Comparison of ENCODE assay signal across 12 mouse cellular contexts in the genomic region with DNA sequence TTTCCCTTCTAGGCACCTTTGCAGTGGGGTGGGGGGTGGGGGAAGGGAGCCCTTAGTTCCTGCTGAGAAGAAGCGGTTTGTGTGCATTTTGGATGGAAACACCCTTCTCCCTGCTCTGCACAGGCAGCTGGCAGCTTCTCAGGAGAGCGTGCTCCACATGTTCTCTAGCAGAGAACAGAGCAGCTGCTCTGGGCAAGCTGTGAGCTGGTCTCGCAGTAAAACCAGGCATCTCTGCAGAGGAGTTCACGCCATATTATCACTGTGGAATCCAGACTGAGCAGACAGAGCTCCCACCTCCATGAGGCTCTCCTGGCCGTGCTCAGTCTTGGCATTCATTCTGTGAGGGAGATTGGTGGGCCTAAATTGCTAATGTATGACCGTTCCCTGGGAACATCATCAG. TPM values are rescaled to one million over a fixed set of nuclear protein-coding genes. Genes with fewer than 3 reads are reported as not detected.
A peak's percentile ranks its signal among the peaks of the same experiment; 100 is the strongest.
DNase-seq lines count a peak whose midpoint lies in the region; ATAC-seq and TF ChIP-seq lines count a peak whose summit lies in the region.
"Had no signal": no experiment of that assay in that cellular context is flagged by ENCODE, and none has a peak within 500 bp of the region (broad histone marks: within the 10 kb centered on the region; RNA-seq: fewer than 3 reads in every experiment).

No protein-coding gene starts in this region.

- H3K27ac ChIP-seq in hindbrain, embryonic 13.5 days: peak overlapping the region; percentile 62
- H3K27ac ChIP-seq in hindbrain, embryonic 11.5 days (ENCODE audit: low read depth, low read length): no peak overlapping the region
- peak overlapping the region; percentile 60 for H3K27ac ChIP-seq in stomach, embryonic 15.5 days
- no peak overlapping the region for H3K27ac ChIP-seq in stomach, postnatal 0 days (replicated peaks)
- 0 out of 2 replicates have a peak overlapping the region, but pooled peaks have one; percentile 20 for H3K27ac ChIP-seq in limb, embryonic 14.5 days (replicated peaks; ENCODE audit: low read depth, low read length)

- intact Hi-C loops in heart, postnatal 36 days (cut with DNase I): no loop called here

- DNase-seq in hindbrain, embryonic 11.5 days (ENCODE audit: low spot score): no peak
- DNase-seq in stomach, postnatal 0 days (ENCODE audit: low spot score): no peak
- DNase-seq in limb, embryonic 14.5 days (ENCODE audit: low spot score): no peak
- no peak for DNase-seq in urinary bladder, adult 18-20 months (ENCODE audit: low spot score in 2 of 2)
- DNase-seq in heart, postnatal 36 days: no peak
- DNase-seq: kidney, postnatal 4 days; liver, postnatal 0 days; midbrain, embryonic 14.5 days had no signal

- no peak overlapping the region for H3K4me3 ChIP-seq in hindbrain, embryonic 13.5 days
- H3K4me3 ChIP-seq in hindbrain, embryonic 11.5 days (ENCODE audit: low read depth, low read length): no peak overlapping the region
- H3K4me3 ChIP-seq in stomach, embryonic 15.5 days (replicated peaks): no peak overlapping the region
- no peak overlapping the region for H3K4me3 ChIP-seq in stomach, postnatal 0 days (ENCODE audit: low read depth, low read length)
- H3K4me3 ChIP-seq in limb, embryonic 14.5 days (replicated peaks; ENCODE audit: low read length): no peak overlapping the region
- H3K4me3 ChIP-seq: erythroblast, embryonic 14.5 days had no signal

- H3K36me3 ChIP-seq in hindbrain, embryonic 13.5 days: peaks cover 12% of the 10 kb centered on the region
- no peaks in the 10 kb centered on the region for H3K36me3 ChIP-seq in hindbrain, embryonic 11.5 days (ENCODE audit: control insufficient read depth, insufficient read depth, low read length)
- H3K36me3 ChIP-seq in stomach, embryonic 15.5 days: peaks cover 9% of the 10 kb centered on the region
- peaks cover 6% of the 10 kb centered on the region for H3K36me3 ChIP-seq in stomach, postnatal 0 days (ENCODE audit: control insufficient read depth, insufficient read depth, low read length)
- peaks cover 46% of the 10 kb centered on the region for H3K36me3 ChIP-seq in limb, embryonic 14.5 days (ENCODE audit: control insufficient read depth, insufficient read depth, low read length)

- no peak overlapping the region for H3K9ac ChIP-seq in hindbrain, embryonic 13.5 days
- H3K9ac ChIP-seq in hindbrain, embryonic 11.5 days (ENCODE audit: low read depth, low read length): no peak overlapping the region
- H3K9ac ChIP-seq in stomach, embryonic 15.5 days: no peak overlapping the region
- no peak overlapping the region for H3K9ac ChIP-seq in stomach, postnatal 0 days (ENCODE audit: low read length)
- no peak overlapping the region for H3K9ac ChIP-seq in limb, embryonic 14.5 days (ENCODE audit: low read depth, low read length, severe bottlenecking)
- H3K9ac ChIP-seq: liver, postnatal 0 days had no signal

- TF ChIP-seq EP300 in stomach, postnatal 0 days (optimal IDR thresholded peaks at IDR 0.05): no peak

- H3K27me3 ChIP-seq in hindbrain, embryonic 13.5 days: no peaks in the 10 kb centered on the region
- H3K27me3 ChIP-seq in hindbrain, embryonic 11.5 days (ENCODE audit: control insufficient read depth, insufficient read depth, low read length): no peaks in the 10 kb centered on the region
- no peaks in the 10 kb centered on the region for H3K27me3 ChIP-seq in stomach, embryonic 15.5 days (replicated peaks)
- H3K27me3 ChIP-seq in stomach, postnatal 0 days (ENCODE audit: control insufficient read depth, insufficient read depth, low read length): no peaks in the 10 kb centered on the region
- H3K27me3 ChIP-seq in limb, embryonic 14.5 days (ENCODE audit: control insufficient read depth, insufficient read depth, low read length): no peaks in the 10 kb centered on the region
- H3K27me3 ChIP-seq: CH12.LX had no signal

- H3K4me2 ChIP-seq in hindbrain, embryonic 13.5 days: no peak overlapping the region
- H3K4me2 ChIP-seq in hindbrain, embryonic 11.5 days (replicated peaks; ENCODE audit: low read depth, low read length): no peak overlapping the region
- H3K4me2 ChIP-seq in stomach, embryonic 15.5 days: no peak overlapping the region
- no peak overlapping the region for H3K4me2 ChIP-seq in stomach, postnatal 0 days (replicated peaks; ENCODE audit: low read depth)
- H3K4me2 ChIP-seq in limb, embryonic 14.5 days (replicated peaks; ENCODE audit: low read depth, low read length, severe bottlenecking): no peak overlapping the region

- no peaks in the 10 kb centered on the region for H3K9me3 ChIP-seq in hindbrain, embryonic 13.5 days
- no peaks in the 10 kb centered on the region for H3K9me3 ChIP-seq in hindbrain, embryonic 11.5 days (ENCODE audit: control insufficient read depth, low read length)
- H3K9me3 ChIP-seq in stomach, embryonic 15.5 days: no peaks in the 10 kb centered on the region
- no peaks in the 10 kb centered on the region for H3K9me3 ChIP-seq in stomach, postnatal 0 days (ENCODE audit: control insufficient read depth, low read length)
- no peaks in the 10 kb centered on the region for H3K9me3 ChIP-seq in limb, embryonic 14.5 days (ENCODE audit: control insufficient read depth, low read length)

- H3K4me1 ChIP-seq in hindbrain, embryonic 13.5 days (replicated peaks): peaks cover 19% of the 10 kb centered on the region
- no peaks in the 10 kb centered on the region for H3K4me1 ChIP-seq in hindbrain, embryonic 11.5 days (replicated peaks; ENCODE audit: control insufficient read depth, insufficient read depth, low read length)
- H3K4me1 ChIP-seq in stomach, embryonic 15.5 days: peaks cover 8% of the 10 kb centered on the region; the same call in 1 of the 2 replicates
- no peaks in the 10 kb centered on the region for H3K4me1 ChIP-seq in stomach, postnatal 0 days (replicated peaks; ENCODE audit: control insufficient read depth, insufficient read depth)
- peaks cover 7% of the 10 kb centered on the region; the same call in 1 of the 2 replicates for H3K4me1 ChIP-seq in limb, embryonic 14.5 days (ENCODE audit: control insufficient read depth, insufficient read depth, low read length)

- no peak for TF ChIP-seq POLR2A in limb, embryonic 14.5 days (IDR thresholded peaks at IDR 0.05; ENCODE audit: borderline replicate concordance, extremely low read depth, insufficient read depth, insufficient read length)

- TF ChIP-seq CTCF in stomach, postnatal 0 days (IDR thresholded peaks at IDR 0.05; ENCODE audit: low read depth): no peak

- WGBS in hindbrain, embryonic 13.5 days: 59% methylated on average over 6 of the region's 6 CpGs
- WGBS in hindbrain, embryonic 11.5 days: 82% methylated on average over 6 of the region's 6 CpGs
- 75% methylated on average over 6 of the region's 6 CpGs for WGBS in stomach, embryonic 15.5 days
- WGBS in stomach, postnatal 0 days: 62% methylated on average over 6 of the region's 6 CpGs
- WGBS in limb, embryonic 14.5 days: 56% methylated on average over 6 of the region's 6 CpGs

- ATAC-seq in hindbrain, embryonic 13.5 days (ENCODE audit: low FRiP score): no peak
- ATAC-seq in hindbrain, embryonic 11.5 days (ENCODE audit: low FRiP score): no peak
- ATAC-seq in stomach, embryonic 15.5 days (ENCODE audit: insufficient read depth, low FRiP score, low read depth): peak; percentile 61
- ATAC-seq in stomach, postnatal 0 days (ENCODE audit: low FRiP score, low TSS enrichment): no peak
- peak; percentile 54; the same call in 1 of the 2 replicates for ATAC-seq in limb, embryonic 14.5 days (ENCODE audit: low FRiP score, low read depth)

RNA-seq across cellular contexts. Expression of gene Arhgef3, which starts 12.0 kb away (rescaled TPM):
- 6.1 and 6.2 TPM in 2 replicates for polyA plus RNA-seq in hindbrain, embryonic 13.5 days (2015; fragmentation: Nextera tagmentation; extraction: Ambion mirVana)
- 3.5 and 4.4 TPM in 2 replicates for polyA plus RNA-seq in hindbrain, embryonic 11.5 days (2014; fragmentation: Nextera tagmentation; extraction: Ambion mirVana)
- polyA plus RNA-seq in stomach, embryonic 15.5 days (2015; fragmentation: Nextera tagmentation; extraction: Ambion mirVana): 15.2 and 16.1 TPM in 2 replicates
- polyA plus RNA-seq in stomach, postnatal 0 days (2015; fragmentation: Nextera tagmentation; extraction: Ambion mirVana): 13.1 and 14.1 TPM in 2 replicates
- polyA plus RNA-seq in limb, embryonic 14.5 days (2012; rRNA removed): 14.3 and 14.8 TPM in 2 replicates
- polyA plus RNA-seq in limb, embryonic 14.5 days (2014; fragmentation: Nextera tagmentation; extraction: Ambion mirVana): 22.5 and 26.1 TPM in 2 replicates
- total RNA-seq in heart, postnatal 36 days (2021): 10 to 100 TPM; 27.5 to 37.7 TPM

Comparison
In these comparisons a context has a peak if more than half of its experiments do, and no peak if none do; other contexts are left out.
1. ATAC-seq: peak in stomach, embryonic 15.5 days (single experiment) and limb, embryonic 14.5 days (single experiment); none in hindbrain, embryonic 13.5 days (single experiment), hindbrain, embryonic 11.5 days (single experiment) and stomach, postnatal 0 days (single experiment).
2. H3K27ac ChIP-seq: peak in hindbrain, embryonic 13.5 days (single experiment), stomach, embryonic 15.5 days (single experiment) and limb, embryonic 14.5 days (single experiment); none in hindbrain, embryonic 11.5 days (single experiment) and stomach, postnatal 0 days (single experiment).